Mouse (Mus musculus): ENCODE results near the gene Sgms2. TPM values are rescaled to one million over a fixed set of nuclear protein-coding genes. Genes with fewer than 3 reads are reported as not detected.

The Sgms2 gene
- polyA plus RNA-seq, 1 experiment from 2014 or later: 39.1 TPM

DNA sequence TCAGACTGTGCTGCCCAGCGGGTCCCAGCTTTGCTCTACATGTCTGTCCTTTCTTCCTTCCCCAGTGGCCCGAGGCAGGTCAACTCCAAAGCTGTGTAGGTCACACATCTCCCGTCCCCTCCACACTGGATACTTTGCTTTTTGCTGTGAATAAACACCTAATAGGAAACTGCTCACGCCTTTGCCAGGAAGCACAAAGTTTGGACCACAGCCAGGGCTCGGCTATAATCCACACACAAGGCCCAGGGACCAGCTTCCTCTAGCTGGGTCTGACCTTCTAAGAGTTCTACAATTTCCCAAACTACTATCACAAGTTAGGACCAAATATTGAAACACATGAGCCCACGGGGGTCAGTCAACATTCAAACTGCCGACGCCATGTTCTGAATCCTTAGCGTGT lies 192.1 kb downstream of the Sgms2 start:
- TF ChIP-seq CTCF (IDR thresholded peaks at IDR 0.05; ENCODE audit: low read depth): no peak
- H3K4me3 ChIP-seq (ENCODE audit: low read depth, low read length): no peak overlapping the region
- 0 out of 2 replicates have a peak, but pooled peaks cover 6% of the 10 kb centered on the region for H3K4me1 ChIP-seq (replicated peaks; ENCODE audit: control insufficient read depth, insufficient read depth, low read length)
- H3K9ac ChIP-seq (ENCODE audit: low read depth, low read length): no peak overlapping the region
- no peaks in the 10 kb centered on the region for H3K9me3 ChIP-seq (ENCODE audit: control insufficient read depth)
- no peak for ATAC-seq
- 77% methylated on average over 9 of the region's 9 CpGs for WGBS
- peaks cover 18% of the 10 kb centered on the region for H3K36me3 ChIP-seq (ENCODE audit: control insufficient read depth, insufficient read depth)
- no peak overlapping the region for H3K27ac ChIP-seq (ENCODE audit: low read depth, low read length)
- H3K4me2 ChIP-seq (replicated peaks; ENCODE audit: low read depth): no peak overlapping the region
- no peaks in the 10 kb centered on the region for H3K27me3 ChIP-seq (replicated peaks; ENCODE audit: control insufficient read depth, insufficient read depth, low read length)

- peaks cover 18% of the 10 kb centered on the region for H3K36me3 ChIP-seq (ENCODE audit: control insufficient read depth, insufficient read depth)
- H3K4me1 ChIP-seq (replicated peaks; ENCODE audit: control insufficient read depth, insufficient read depth, low read length): peaks cover 11% of the 10 kb centered on the region; the same call in 1 of the 2 replicates
- no peak overlapping the region for H3K4me3 ChIP-seq (ENCODE audit: low read depth, low read length)
- H3K9ac ChIP-seq (ENCODE audit: low read depth, low read length): no peak overlapping the region
- no peak overlapping the region for H3K27ac ChIP-seq (ENCODE audit: low read depth, low read length)
- no peak for ATAC-seq
- H3K4me2 ChIP-seq (replicated peaks; ENCODE audit: low read depth): no peak overlapping the region
- WGBS: 91% methylated on average over 7 of the region's 7 CpGs
- no peaks in the 10 kb centered on the region for H3K27me3 ChIP-seq (replicated peaks; ENCODE audit: control insufficient read depth, insufficient read depth, low read length)
- TF ChIP-seq CTCF (IDR thresholded peaks at IDR 0.05; ENCODE audit: low read depth): no peak
- no peaks in the 10 kb centered on the region for H3K9me3 ChIP-seq (ENCODE audit: control insufficient read depth)
Measured at GRCm38 (mm10) chr3:131296893-131297292, 194.3 kb downstream of the Sgms2 start.

DNA sequence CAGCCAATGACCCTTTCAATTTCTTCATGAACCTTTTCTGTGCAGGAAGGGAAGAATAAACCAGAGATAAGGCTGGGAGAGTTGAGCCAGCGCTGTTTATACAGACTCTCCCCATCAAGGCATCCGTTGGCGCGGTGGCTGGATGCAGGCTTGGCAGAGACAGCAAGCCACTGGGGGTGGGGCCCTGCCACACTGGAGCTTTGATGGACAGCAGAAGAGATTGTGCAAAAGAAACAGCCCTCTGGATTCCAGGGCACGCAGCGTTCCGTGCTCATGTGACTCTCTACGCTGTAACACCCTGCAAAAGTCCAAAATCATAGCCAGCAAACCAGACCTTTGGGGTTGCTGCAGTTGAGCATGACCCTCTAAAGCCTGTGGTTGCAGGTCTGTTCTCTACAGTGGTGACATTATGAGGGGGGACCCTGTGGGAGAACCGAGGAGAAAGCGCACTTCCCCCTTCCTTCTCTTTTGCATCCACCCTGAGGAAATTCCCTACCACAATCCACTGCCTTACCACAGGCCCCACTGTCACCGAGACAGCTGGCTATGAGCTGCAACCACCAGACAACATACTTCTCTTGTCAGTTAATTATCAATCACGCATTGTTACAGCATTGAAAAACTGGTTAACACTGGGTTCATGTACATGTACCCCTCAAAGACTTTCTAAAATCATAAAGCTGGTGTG lies 195.6 kb downstream of the Sgms2 start:
- no peak overlapping the region for H3K9ac ChIP-seq (ENCODE audit: low read depth, low read length)
- peak; percentile 34; the same call in 1 of the 2 replicates for ATAC-seq
- no peaks in the 10 kb centered on the region for H3K9me3 ChIP-seq (ENCODE audit: control insufficient read depth)
- no peaks in the 10 kb centered on the region for H3K27me3 ChIP-seq (replicated peaks; ENCODE audit: control insufficient read depth, insufficient read depth, low read length)
- no peak overlapping the region; the same call in 1 of the 2 replicates for H3K27ac ChIP-seq (ENCODE audit: low read depth, low read length)
- peaks cover 18% of the 10 kb centered on the region for H3K36me3 ChIP-seq (ENCODE audit: control insufficient read depth, insufficient read depth)
- H3K4me1 ChIP-seq (replicated peaks; ENCODE audit: control insufficient read depth, insufficient read depth, low read length): peaks cover 11% of the 10 kb centered on the region; the same call in 1 of the 2 replicates
- WGBS: 34% methylated on average over 12 of the region's 12 CpGs
- H3K4me2 ChIP-seq (replicated peaks; ENCODE audit: low read depth): peak overlapping the region; percentile 48
- no peak overlapping the region for H3K4me3 ChIP-seq (ENCODE audit: low read depth, low read length)
- no peak for TF ChIP-seq CTCF (IDR thresholded peaks at IDR 0.05; ENCODE audit: low read depth)

GRCm38 (mm10) chr3:131294503-131294902 lies 196.7 kb downstream of the Sgms2 start:
- peak; percentile 65 for TF ChIP-seq CTCF (IDR thresholded peaks at IDR 0.05; ENCODE audit: low read depth)
- Histone ChIP-seq H3K4me2 (replicated peaks; ENCODE audit: low read depth) (no peak overlapping the region; the same call in 1 of the 2 replicates), H3K4me1 (replicated peaks; ENCODE audit: control insufficient read depth, insufficient read depth, low read length) (peaks cover 11% of the 10 kb centered on the region; the same call in 1 of the 2 replicates), H3K9ac (ENCODE audit: low read depth, low read length) (no peak overlapping the region), H3K27me3 (replicated peaks; ENCODE audit: control insufficient read depth, insufficient read depth, low read length) (no peaks in the 10 kb centered on the region), H3K4me3 (ENCODE audit: low read depth, low read length) (no peak overlapping the region), H3K9me3 (ENCODE audit: control insufficient read depth) (no peaks in the 10 kb centered on the region), H3K36me3 (ENCODE audit: control insufficient read depth, insufficient read depth) (peaks cover 18% of the 10 kb centered on the region), H3K27ac (ENCODE audit: low read depth, low read length) (peak overlapping the region; percentile 2; the same call in 1 of the 2 replicates)
- WGBS: 52% methylated on average over 3 of the region's 3 CpGs
- ATAC-seq: no peak

DNA sequence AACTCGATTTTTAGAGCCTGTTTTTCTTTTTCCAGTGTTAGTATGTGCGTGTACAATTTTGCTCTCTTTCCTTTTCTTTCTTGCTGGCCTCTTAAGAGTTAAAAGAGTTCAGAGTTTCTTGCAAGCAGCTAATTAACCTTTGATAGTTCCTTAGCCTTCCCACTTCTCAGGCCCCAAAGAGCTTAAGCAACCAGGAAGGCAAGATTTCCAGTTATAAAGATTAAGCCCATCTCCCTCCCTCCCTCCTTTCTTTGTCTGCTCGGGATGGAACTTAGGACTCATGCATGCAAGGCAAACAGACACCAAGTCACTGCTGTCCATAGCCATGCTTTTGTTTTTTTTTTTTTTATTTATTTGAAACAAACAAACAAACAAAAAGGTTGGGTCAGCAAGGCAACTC lies 198.3 kb downstream of the Sgms2 start:
- Histone ChIP-seq H3K27ac (ENCODE audit: low read depth, low read length) (peak overlapping the region; percentile 11; the same call in 1 of the 2 replicates), H3K9ac (ENCODE audit: low read depth, low read length) (no peak overlapping the region), H3K4me3 (ENCODE audit: low read depth, low read length) (no peak overlapping the region), H3K9me3 (ENCODE audit: control insufficient read depth) (no peaks in the 10 kb centered on the region), H3K4me1 (replicated peaks; ENCODE audit: control insufficient read depth, insufficient read depth, low read length) (peaks cover 11% of the 10 kb centered on the region; the same call in 1 of the 2 replicates), H3K4me2 (replicated peaks; ENCODE audit: low read depth) (no peak overlapping the region), H3K36me3 (ENCODE audit: control insufficient read depth, insufficient read depth) (peaks cover 14% of the 10 kb centered on the region), H3K27me3 (replicated peaks; ENCODE audit: control insufficient read depth, insufficient read depth, low read length) (no peaks in the 10 kb centered on the region)
- no peak for TF ChIP-seq CTCF (IDR thresholded peaks at IDR 0.05; ENCODE audit: low read depth)
- peak; percentile 62 for ATAC-seq
- WGBS: 54% methylated on average over 3 of the region's 3 CpGs

GRCm38 (mm10) chr3:131292349-131292748 lies 198.9 kb downstream of the Sgms2 start:
- Histone ChIP-seq H3K4me1 (replicated peaks; ENCODE audit: control insufficient read depth, insufficient read depth, low read length) (peaks cover 11% of the 10 kb centered on the region; the same call in 1 of the 2 replicates), H3K9me3 (ENCODE audit: control insufficient read depth) (no peaks in the 10 kb centered on the region), H3K4me2 (replicated peaks; ENCODE audit: low read depth) (no peak overlapping the region), H3K27ac (ENCODE audit: low read depth, low read length) (peak overlapping the region; percentile 42; the same call in 1 of the 2 replicates), H3K36me3 (ENCODE audit: control insufficient read depth, insufficient read depth) (peaks cover 8% of the 10 kb centered on the region; the same call in 1 of the 2 replicates), H3K27me3 (replicated peaks; ENCODE audit: control insufficient read depth, insufficient read depth, low read length) (no peaks in the 10 kb centered on the region), H3K4me3 (ENCODE audit: low read depth, low read length) (no peak overlapping the region), H3K9ac (ENCODE audit: low read depth, low read length) (no peak overlapping the region)
- peak; percentile 77 for ATAC-seq
- 33% methylated on average over 2 of the region's 2 CpGs for WGBS
- TF ChIP-seq CTCF (IDR thresholded peaks at IDR 0.05; ENCODE audit: low read depth): no peak

Measured in intestine, postnatal 0 days (tissue).